Mouse (Mus musculus): ENCODE results near the gene Serpinb6b. TPM values are rescaled to one million over a fixed set of nuclear protein-coding genes. Genes with fewer than 3 reads are reported as not detected.

Serpinb6b gene
- polyA plus RNA-seq, 1 experiment from 2014 or later = 2.5 TPM

- Histone ChIP-seq H3K9me3 (ENCODE audit: control insufficient read depth, low read length) (no peaks in the 10 kb centered on the region), H3K4me3 (ENCODE audit: low read length) (no peak overlapping the region), H3K27ac (ENCODE audit: low read depth, low read length) (no peak overlapping the region), H3K4me2 (ENCODE audit: low read length) (no peak overlapping the region), H3K4me1 (ENCODE audit: control insufficient read depth, insufficient read depth, low read depth, low read length) (no peaks in the 10 kb centered on the region), H3K36me3 (ENCODE audit: control insufficient read depth, insufficient read depth, low read length) (no peaks in the 10 kb centered on the region), H3K27me3 (replicated peaks; ENCODE audit: control insufficient read depth, insufficient read depth, low read length) (no peaks in the 10 kb centered on the region), H3K9ac (ENCODE audit: low read depth, low read length) (no peak overlapping the region)
- ATAC-seq = no peak
- 100% methylated on average over 1 of the region's 1 CpGs for WGBS
Observed at GRCm38 (mm10) chr13:33022371-33022770, 57.4 kb downstream of the Serpinb6b start.

DNA sequence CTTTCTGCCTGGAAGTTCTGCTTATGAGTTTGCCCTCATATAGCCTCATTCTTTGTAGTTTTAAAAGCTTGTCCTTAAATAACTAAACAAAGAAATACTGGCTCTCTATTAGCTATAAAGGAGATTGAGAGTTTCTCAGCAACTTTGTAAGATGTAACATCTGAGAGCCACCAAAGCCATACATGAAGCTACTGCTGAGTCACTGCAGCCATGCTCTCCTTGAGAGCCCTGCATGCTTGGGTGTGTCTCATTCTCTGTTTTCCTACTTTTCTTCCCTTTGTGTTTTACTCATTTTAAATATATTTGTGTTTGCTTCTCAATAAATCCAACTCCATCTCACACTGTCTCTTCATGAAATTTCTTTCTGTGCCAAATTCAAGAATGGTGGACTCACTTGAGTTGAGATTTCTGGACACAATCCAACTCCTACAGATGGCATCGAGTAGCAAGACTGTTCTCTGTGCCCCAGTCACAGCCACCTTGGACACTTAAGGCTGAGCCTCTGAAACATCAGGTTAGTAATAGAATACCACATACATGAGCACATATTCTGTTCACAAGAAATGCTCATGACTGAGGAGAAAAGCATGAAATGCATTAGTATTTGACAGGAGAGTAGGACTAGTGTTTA is 61.5 kb downstream of the Serpinb6b start:
- H3K36me3 ChIP-seq (ENCODE audit: control insufficient read depth, insufficient read depth, low read length) = no peaks in the 10 kb centered on the region
- no peak overlapping the region for H3K9ac ChIP-seq (ENCODE audit: low read depth, low read length)
- no peak overlapping the region for H3K4me3 ChIP-seq (ENCODE audit: low read length)
- H3K27ac ChIP-seq (ENCODE audit: low read depth, low read length) = no peak overlapping the region
- WGBS = 67% methylated on average over 1 of the region's 1 CpGs
- H3K4me1 ChIP-seq (ENCODE audit: control insufficient read depth, insufficient read depth, low read depth, low read length) = no peaks in the 10 kb centered on the region
- no peaks in the 10 kb centered on the region for H3K27me3 ChIP-seq (replicated peaks; ENCODE audit: control insufficient read depth, insufficient read depth, low read length)
- no peak for ATAC-seq
- H3K9me3 ChIP-seq (ENCODE audit: control insufficient read depth, low read length) = no peaks in the 10 kb centered on the region
- no peak overlapping the region for H3K4me2 ChIP-seq (ENCODE audit: low read length)

DNA sequence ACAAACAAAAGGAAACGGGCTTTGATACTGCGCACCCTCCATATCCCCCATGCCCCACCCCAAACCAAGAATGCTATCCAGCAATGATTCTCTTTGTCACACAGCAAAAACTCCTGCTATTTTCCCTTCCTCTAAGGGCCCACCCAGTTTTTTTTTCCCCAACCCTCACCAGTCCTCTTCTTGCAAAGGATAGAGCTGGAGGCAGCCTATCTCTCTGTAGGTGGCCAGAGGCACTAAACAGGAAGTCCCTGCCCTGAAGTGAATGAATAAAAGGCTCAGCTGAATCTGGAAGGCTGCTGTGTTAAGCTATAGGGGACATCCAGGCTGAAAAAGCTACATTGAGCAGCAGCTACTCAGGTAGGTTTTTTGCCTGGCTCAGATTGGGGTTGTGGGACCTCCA is 62.2 kb downstream of the Serpinb6b start, which contains the start of gene Serpinb9b:
Serpinb9b (plus strand) TSS at position 173 of the 400 bp plus-strand sequence.
- Histone ChIP-seq H3K9ac (ENCODE audit: low read depth, low read length) (no peak within 1 kb of the TSS), H3K27me3 (replicated peaks; ENCODE audit: control insufficient read depth, insufficient read depth, low read length) (no peaks in the 10 kb centered on the region), H3K4me2 (ENCODE audit: low read length) (no peak within 1 kb of the TSS), H3K27ac (ENCODE audit: low read depth, low read length) (no peak within 1 kb of the TSS), H3K4me1 (ENCODE audit: control insufficient read depth, insufficient read depth, low read depth, low read length) (no peaks in the 10 kb centered on the region), H3K36me3 (ENCODE audit: control insufficient read depth, insufficient read depth, low read length) (no peaks in the 10 kb centered on the region), H3K9me3 (ENCODE audit: control insufficient read depth, low read length) (no peaks in the 10 kb centered on the region), H3K4me3 (ENCODE audit: low read length) (no peak within 1 kb of the TSS)
- 82% methylated on average over 2 of the region's 2 CpGs for WGBS
- ATAC-seq = no peak

GRCm38 (mm10) chr13:33028146-33028545 is 63.1 kb downstream of the Serpinb6b start:
- no peaks in the 10 kb centered on the region for H3K4me1 ChIP-seq (ENCODE audit: control insufficient read depth, insufficient read depth, low read depth, low read length)
- no peak overlapping the region for H3K9ac ChIP-seq (ENCODE audit: low read depth, low read length)
- 73% methylated on average over 2 of the region's 2 CpGs for WGBS
- no peak for ATAC-seq
- H3K9me3 ChIP-seq (ENCODE audit: control insufficient read depth, low read length) = no peaks in the 10 kb centered on the region
- H3K4me3 ChIP-seq (ENCODE audit: low read length) = no peak overlapping the region
- no peak overlapping the region for H3K27ac ChIP-seq (ENCODE audit: low read depth, low read length)
- H3K4me2 ChIP-seq (ENCODE audit: low read length) = no peak overlapping the region
- H3K36me3 ChIP-seq (ENCODE audit: control insufficient read depth, insufficient read depth, low read length) = no peaks in the 10 kb centered on the region
- no peaks in the 10 kb centered on the region for H3K27me3 ChIP-seq (replicated peaks; ENCODE audit: control insufficient read depth, insufficient read depth, low read length)

DNA sequence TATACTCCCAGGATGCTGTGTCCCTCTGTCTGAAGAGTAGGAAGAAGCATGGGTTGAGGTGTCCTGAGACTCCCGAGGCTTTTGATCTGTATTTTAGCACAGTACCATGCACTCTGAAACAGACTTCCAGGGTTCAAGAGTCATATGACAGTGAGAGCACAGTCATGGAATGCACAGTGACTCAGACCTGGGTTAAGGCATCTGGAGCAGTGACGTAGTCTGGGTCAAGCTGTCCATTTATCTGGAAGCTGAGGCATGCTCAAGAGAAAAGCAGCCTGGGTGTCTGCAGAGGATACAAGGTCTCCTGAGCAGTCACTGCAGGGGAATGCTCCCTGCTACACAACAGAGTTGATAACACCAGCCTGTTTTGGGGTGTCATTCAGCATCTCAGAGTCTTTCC is 63.5 kb downstream of the Serpinb6b start:
- no peak for ATAC-seq
- H3K4me3 ChIP-seq (ENCODE audit: low read length) = no peak overlapping the region
- H3K4me2 ChIP-seq (ENCODE audit: low read length) = no peak overlapping the region
- no peaks in the 10 kb centered on the region for H3K36me3 ChIP-seq (ENCODE audit: control insufficient read depth, insufficient read depth, low read length)
- H3K27me3 ChIP-seq (replicated peaks; ENCODE audit: control insufficient read depth, insufficient read depth, low read length) = no peaks in the 10 kb centered on the region
- H3K27ac ChIP-seq (ENCODE audit: low read depth, low read length) = no peak overlapping the region
- H3K4me1 ChIP-seq (ENCODE audit: control insufficient read depth, insufficient read depth, low read depth, low read length) = no peaks in the 10 kb centered on the region
- H3K9me3 ChIP-seq (ENCODE audit: control insufficient read depth, low read length) = no peaks in the 10 kb centered on the region
- H3K9ac ChIP-seq (ENCODE audit: low read depth, low read length) = no peak overlapping the region
- 80% methylated on average over 2 of the region's 2 CpGs for WGBS

Other genes starting within 250 kb of the Serpinb6b start
- gene Mylk4, start 181.3 kb upstream of the Serpinb6b start, polyA plus RNA-seq (2015; fragmentation: Nextera tagmentation; extraction: Ambion mirVana) = 0.14 and 0.55 TPM in 2 replicates
- gene Wrnip1, start 163.2 kb upstream of the Serpinb6b start, polyA plus RNA-seq (2015; fragmentation: Nextera tagmentation; extraction: Ambion mirVana) = 33.9 and 35.6 TPM in 2 replicates
- not detected in 2 replicates for gene D930007J09Rik, start 162.4 kb upstream of the Serpinb6b start, polyA plus RNA-seq (2015; fragmentation: Nextera tagmentation; extraction: Ambion mirVana)
- 1.9 and 2.5 TPM in 2 replicates for gene Serpinb1a, start 114.0 kb upstream of the Serpinb6b start, polyA plus RNA-seq (2015; fragmentation: Nextera tagmentation; extraction: Ambion mirVana)
- not detected in 2 replicates for gene Serpinb1c, start 67.0 kb upstream of the Serpinb6b start, polyA plus RNA-seq (2015; fragmentation: Nextera tagmentation; extraction: Ambion mirVana)
- 2.4 and 3.1 TPM in 2 replicates for gene Serpinb9, start 38.0 kb downstream of the Serpinb6b start, polyA plus RNA-seq (2015; fragmentation: Nextera tagmentation; extraction: Ambion mirVana)
- 0.14 and 0.17 TPM in 2 replicates for gene Serpinb9b, start 62.2 kb downstream of the Serpinb6b start, polyA plus RNA-seq (2015; fragmentation: Nextera tagmentation; extraction: Ambion mirVana)
- 26.4 and 34.9 TPM in 2 replicates for gene Serpinb1b, start 113.4 kb downstream of the Serpinb6b start, polyA plus RNA-seq (2015; fragmentation: Nextera tagmentation; extraction: Ambion mirVana)
- gene Serpinb9c, start 194.5 kb downstream of the Serpinb6b start, polyA plus RNA-seq (2015; fragmentation: Nextera tagmentation; extraction: Ambion mirVana) = not detected in 2 replicates
- not detected in 2 replicates for gene Serpinb9d, start 227.8 kb downstream of the Serpinb6b start, polyA plus RNA-seq (2015; fragmentation: Nextera tagmentation; extraction: Ambion mirVana)

Data from hindbrain, embryonic 16.5 days (tissue).